Mouse (Mus musculus): Measurements from ENCODE around the gene Zfp68. TPM values are rescaled to one million over a fixed set of nuclear protein-coding genes. Genes with fewer than 3 reads are reported as not detected.

Zfp68 gene
- 94.7 and 108 TPM in 2 replicates for polyA plus RNA-seq (2014; fragmentation: Nextera tagmentation; extraction: Ambion mirVana)

- H3K36me3 ChIP-seq (ENCODE audit: control insufficient read depth, insufficient read depth, low read length) = peaks cover 37% of the 10 kb centered on the region
- WGBS = under 1% methylated on average over 43 of the region's 43 CpGs
Measured at GRCm38 (mm10) chr5:138619211-138620128, at the start of gene Zfp68. Gene Zfp68 (minus strand): TSS chr5:138619761.

GRCm38 (mm10) chr5:138658922-138659321 is 39.4 kb upstream of the Zfp68 start:
- DNase-seq (peak; percentile 84), ATAC-seq (ENCODE audit: low FRiP score, low TSS enrichment) (no peak)
- H3K27me3 ChIP-seq (ENCODE audit: control insufficient read depth, insufficient read depth, low read length) = no peaks in the 10 kb centered on the region
- no peak overlapping the region for H3K4me2 ChIP-seq (ENCODE audit: low read length)
- no peaks in the 10 kb centered on the region for H3K9me3 ChIP-seq (ENCODE audit: control insufficient read depth, low read length)
- H3K9ac ChIP-seq (replicated peaks; ENCODE audit: low read length) = no peak overlapping the region
- no peaks in the 10 kb centered on the region for H3K36me3 ChIP-seq (ENCODE audit: control insufficient read depth, insufficient read depth, low read length)
- H3K4me3 ChIP-seq (replicated peaks; ENCODE audit: low read depth, low read length) = no peak overlapping the region
- no peaks in the 10 kb centered on the region for H3K4me1 ChIP-seq (ENCODE audit: control insufficient read depth, insufficient read depth, low read length)
- H3K27ac ChIP-seq (replicated peaks; ENCODE audit: low read depth, low read length) = no peak overlapping the region
- WGBS = 17% methylated on average over 5 of the region's 5 CpGs

More at GRCm38 (mm10) chr5:138619211-138620128, at the start of gene Zfp68:
- peak; percentile 98 for DNase-seq
- Histone ChIP-seq H3K27ac (replicated peaks; ENCODE audit: low read depth, low read length) (peak within 1 kb of the TSS; percentile 98), H3K4me1 (ENCODE audit: control insufficient read depth, insufficient read depth, low read length) (peaks cover 24% of the 10 kb centered on the region), H3K4me2 (ENCODE audit: low read length) (peak within 1 kb of the TSS; percentile 59), H3K9ac (replicated peaks; ENCODE audit: low read length) (peak within 1 kb of the TSS; percentile 99), H3K27me3 (ENCODE audit: control insufficient read depth, insufficient read depth, low read length) (no peaks in the 10 kb centered on the region), H3K4me3 (replicated peaks; ENCODE audit: low read depth, low read length) (peak within 1 kb of the TSS; percentile 88), H3K9me3 (ENCODE audit: control insufficient read depth, low read length) (peaks cover 32% of the 10 kb centered on the region)
- ATAC-seq (ENCODE audit: low FRiP score, low TSS enrichment) = peak; percentile 97

- WGBS = 35% methylated on average over 6 of the region's 6 CpGs
- ATAC-seq (ENCODE audit: low FRiP score, low TSS enrichment) (no peak; the same call in 1 of the 2 replicates), DNase-seq (peak; percentile 88)
- no peaks in the 10 kb centered on the region for H3K4me1 ChIP-seq (ENCODE audit: control insufficient read depth, insufficient read depth, low read length)
- no peak overlapping the region for H3K4me2 ChIP-seq (ENCODE audit: low read length)
- no peaks in the 10 kb centered on the region for H3K27me3 ChIP-seq (ENCODE audit: control insufficient read depth, insufficient read depth, low read length)
- H3K9ac ChIP-seq (replicated peaks; ENCODE audit: low read length) = no peak overlapping the region
- no peaks in the 10 kb centered on the region for H3K36me3 ChIP-seq (ENCODE audit: control insufficient read depth, insufficient read depth, low read length)
- no peak overlapping the region for H3K27ac ChIP-seq (replicated peaks; ENCODE audit: low read depth, low read length)
- no peak overlapping the region for H3K4me3 ChIP-seq (replicated peaks; ENCODE audit: low read depth, low read length)
- H3K9me3 ChIP-seq (ENCODE audit: control insufficient read depth, low read length) = no peaks in the 10 kb centered on the region
Measured at GRCm38 (mm10) chr5:138657854-138658253, 38.3 kb upstream of the Zfp68 start.

GRCm38 (mm10) chr5:138657407-138657806 is 37.8 kb upstream of the Zfp68 start:
- H3K9ac ChIP-seq (replicated peaks; ENCODE audit: low read length) = no peak overlapping the region
- H3K4me3 ChIP-seq (replicated peaks; ENCODE audit: low read depth, low read length) = no peak overlapping the region
- H3K9me3 ChIP-seq (ENCODE audit: control insufficient read depth, low read length) = no peaks in the 10 kb centered on the region
- 96% methylated on average over 3 of the region's 3 CpGs for WGBS
- H3K36me3 ChIP-seq (ENCODE audit: control insufficient read depth, insufficient read depth, low read length) = no peaks in the 10 kb centered on the region
- no peak overlapping the region for H3K4me2 ChIP-seq (ENCODE audit: low read length)
- no peaks in the 10 kb centered on the region for H3K4me1 ChIP-seq (ENCODE audit: control insufficient read depth, insufficient read depth, low read length)
- ATAC-seq (ENCODE audit: low FRiP score, low TSS enrichment) (no peak), DNase-seq (no peak)
- no peaks in the 10 kb centered on the region for H3K27me3 ChIP-seq (ENCODE audit: control insufficient read depth, insufficient read depth, low read length)
- H3K27ac ChIP-seq (replicated peaks; ENCODE audit: low read depth, low read length) = no peak overlapping the region

- WGBS = 24% methylated on average over 2 of the region's 2 CpGs
- Histone ChIP-seq H3K9ac (replicated peaks; ENCODE audit: low read length) (no peak overlapping the region), H3K36me3 (ENCODE audit: control insufficient read depth, insufficient read depth, low read length) (no peaks in the 10 kb centered on the region), H3K4me3 (replicated peaks; ENCODE audit: low read depth, low read length) (no peak overlapping the region), H3K4me2 (ENCODE audit: low read length) (no peak overlapping the region), H3K27ac (replicated peaks; ENCODE audit: low read depth, low read length) (no peak overlapping the region), H3K27me3 (ENCODE audit: control insufficient read depth, insufficient read depth, low read length) (no peaks in the 10 kb centered on the region), H3K4me1 (ENCODE audit: control insufficient read depth, insufficient read depth, low read length) (no peaks in the 10 kb centered on the region), H3K9me3 (ENCODE audit: control insufficient read depth, low read length) (no peaks in the 10 kb centered on the region)
- peak; percentile 72; the same call in 1 of the 2 replicates for ATAC-seq (ENCODE audit: low FRiP score, low TSS enrichment)
- DNase-seq = peak; percentile 88
Measured at GRCm38 (mm10) chr5:138656477-138657156, 37.1 kb upstream of the Zfp68 start.

DNA sequence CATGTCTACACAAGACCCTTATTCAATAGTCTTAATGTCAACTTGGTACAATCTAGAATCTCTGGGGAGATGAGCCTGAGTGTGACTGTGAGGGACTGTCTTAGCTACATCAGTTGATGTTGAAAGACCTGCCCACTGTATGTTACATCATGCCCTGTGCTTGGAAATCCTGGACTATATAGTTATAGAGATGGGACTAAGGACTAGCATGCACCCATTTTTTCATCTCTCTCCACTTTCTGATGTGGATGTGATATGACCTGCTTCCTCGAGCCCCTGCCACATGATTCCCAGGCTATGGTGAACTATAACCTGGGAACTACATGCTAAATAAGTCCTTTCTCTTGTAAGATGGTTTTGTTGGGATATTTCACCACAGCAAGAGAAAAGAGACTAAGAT is 33.4 kb upstream of the Zfp68 start:
- H3K4me2 ChIP-seq (ENCODE audit: low read length) = no peak overlapping the region
- DNase-seq (no peak), ATAC-seq (ENCODE audit: low FRiP score, low TSS enrichment) (no peak)
- H3K9ac ChIP-seq (replicated peaks; ENCODE audit: low read length) = no peak overlapping the region
- H3K27me3 ChIP-seq (ENCODE audit: control insufficient read depth, insufficient read depth, low read length) = no peaks in the 10 kb centered on the region
- 81% methylated on average over 1 of the region's 1 CpGs for WGBS
- no peak overlapping the region for H3K4me3 ChIP-seq (replicated peaks; ENCODE audit: low read depth, low read length)
- no peaks in the 10 kb centered on the region for H3K4me1 ChIP-seq (ENCODE audit: control insufficient read depth, insufficient read depth, low read length)
- H3K36me3 ChIP-seq (ENCODE audit: control insufficient read depth, insufficient read depth, low read length) = peaks cover 19% of the 10 kb centered on the region
- H3K27ac ChIP-seq (replicated peaks; ENCODE audit: low read depth, low read length) = no peak overlapping the region
- no peaks in the 10 kb centered on the region for H3K9me3 ChIP-seq (ENCODE audit: control insufficient read depth, low read length)

DNA sequence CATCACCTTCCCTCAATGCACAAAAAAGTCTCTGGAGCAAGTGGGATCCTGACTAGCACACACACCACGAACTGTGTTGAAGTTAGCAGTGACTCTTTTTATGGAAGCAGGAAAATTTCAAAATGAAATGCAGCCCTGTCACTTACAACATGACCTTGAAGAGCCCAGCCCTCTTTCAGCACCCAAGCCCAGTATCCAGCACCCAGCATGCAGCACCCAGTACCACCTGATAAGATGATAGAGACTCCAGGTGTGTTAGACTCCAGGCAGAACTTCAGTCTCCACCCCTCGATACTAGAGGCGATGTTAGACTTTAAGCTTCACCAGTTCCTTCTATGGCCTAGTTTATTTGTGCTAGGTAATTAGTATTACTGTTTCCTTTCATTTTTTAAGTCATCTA is 22.2 kb upstream of the Zfp68 start:
- no peak for DNase-seq

DNA sequence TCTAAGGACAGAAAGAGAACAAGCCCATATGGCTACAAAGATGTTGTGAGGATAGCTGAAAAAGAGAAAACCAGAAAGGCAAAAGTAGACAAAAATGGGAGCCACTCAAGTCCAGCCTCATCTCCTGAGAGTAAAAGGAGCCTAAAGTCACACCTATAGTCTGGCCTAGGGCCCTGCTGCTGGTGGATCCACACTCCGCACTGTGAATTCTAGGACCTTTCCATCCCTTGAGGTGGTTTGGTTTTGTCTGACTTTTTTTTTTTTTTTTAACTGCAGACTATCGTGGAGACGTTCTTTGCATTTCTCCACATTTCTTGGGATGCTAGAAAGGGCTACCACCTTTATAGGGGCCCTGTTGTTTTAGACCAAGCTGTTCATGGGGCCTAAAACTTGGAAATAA is 21.5 kb upstream of the Zfp68 start:
- Histone ChIP-seq H3K4me2 (ENCODE audit: low read length) (no peak overlapping the region), H3K9me3 (ENCODE audit: control insufficient read depth, low read length) (no peaks in the 10 kb centered on the region), H3K36me3 (ENCODE audit: control insufficient read depth, insufficient read depth, low read length) (peaks cover 60% of the 10 kb centered on the region), H3K27ac (replicated peaks; ENCODE audit: low read depth, low read length) (no peak overlapping the region), H3K4me1 (ENCODE audit: control insufficient read depth, insufficient read depth, low read length) (no peaks in the 10 kb centered on the region), H3K27me3 (ENCODE audit: control insufficient read depth, insufficient read depth, low read length) (no peaks in the 10 kb centered on the region), H3K4me3 (replicated peaks; ENCODE audit: low read depth, low read length) (no peak overlapping the region), H3K9ac (replicated peaks; ENCODE audit: low read length) (no peak overlapping the region)
- DNase-seq = no peak
- ATAC-seq (ENCODE audit: low FRiP score, low TSS enrichment) = no peak
- whole genome bisulfite sequencing = 91% methylated on average over 3 of the region's 3 CpGs

More for the DNA sequence above, 22.2 kb upstream of the Zfp68 start:
- no peak overlapping the region for H3K9ac ChIP-seq (replicated peaks; ENCODE audit: low read length)
- no peak overlapping the region for H3K4me3 ChIP-seq (replicated peaks; ENCODE audit: low read depth, low read length)
- no peak overlapping the region for H3K27ac ChIP-seq (replicated peaks; ENCODE audit: low read depth, low read length)
- peaks cover 61% of the 10 kb centered on the region for H3K36me3 ChIP-seq (ENCODE audit: control insufficient read depth, insufficient read depth, low read length)
- 93% methylated on average over 3 of the region's 3 CpGs for WGBS
- no peak for ATAC-seq (ENCODE audit: low FRiP score, low TSS enrichment)
- no peaks in the 10 kb centered on the region for H3K4me1 ChIP-seq (ENCODE audit: control insufficient read depth, insufficient read depth, low read length)
- H3K4me2 ChIP-seq (ENCODE audit: low read length) = no peak overlapping the region
- H3K27me3 ChIP-seq (ENCODE audit: control insufficient read depth, insufficient read depth, low read length) = no peaks in the 10 kb centered on the region
- H3K9me3 ChIP-seq (ENCODE audit: control insufficient read depth, low read length) = no peaks in the 10 kb centered on the region

All from midbrain, embryonic 14.5 days (tissue).